Mouse (Mus musculus) forebrain, embryonic 15.5 days (tissue): ENCODE data around the gene B020011L13Rik. TPM values are rescaled to one million over a fixed set of nuclear protein-coding genes. Genes with fewer than 3 reads are reported as not detected.
"Not testable (repeated sequence)": the region's sequence is repeated elsewhere in the genome, so short reads cannot be mapped to it uniquely, and the experiment has no call there.

Experiments used
- ATAC-seq: fragments of 200-750 bp; cut with Nextera tagmentation; replicated peaks from 2 replicates; pipeline ENCODE4 v1.8.0; 2017; ENCODE audit warnings: mild to moderate bottlenecking, moderate TSS enrichment, moderate library complexity
- H3K27ac ChIP-seq: fragments of 300-500 bp; sonication (generic); replicated peaks from 2 replicates; pipeline ENCODE4 v1.5.1; 2015; ENCODE audit warnings: mild to moderate bottlenecking, inconsistent platforms
- H3K27me3 ChIP-seq: fragments of 300-500 bp; sonication (generic); 2 replicates; pipeline ENCODE4 v1.6.1; 2015; ENCODE audit warnings: inconsistent platforms
- H3K36me3 ChIP-seq: fragments of 300-500 bp; sonication (generic); 2 replicates; pipeline ENCODE4 v1.6.1; 2015; ENCODE audit warnings: mild to moderate bottlenecking, inconsistent platforms
- H3K4me1 ChIP-seq: fragments of 300-500 bp; sonication (generic); 2 replicates; pipeline ENCODE4 v1.6.1; 2015; ENCODE audit warnings: inconsistent platforms
- H3K4me2 ChIP-seq: fragments of 300-500 bp; sonication (generic); replicated peaks from 2 replicates; pipeline ENCODE4 v1.6.1; 2015; ENCODE audit warnings: mild to moderate bottlenecking, inconsistent platforms
- H3K4me3 ChIP-seq: fragments of 300-500 bp; sonication (generic); 2 replicates; pipeline ENCODE4 v1.5.1; 2015; ENCODE audit warnings: mild to moderate bottlenecking, inconsistent platforms
- H3K9ac ChIP-seq: fragments of 300-500 bp; sonication (generic); replicated peaks from 2 replicates; pipeline ENCODE4 v1.6.1; 2015; ENCODE audit warnings: mild to moderate bottlenecking, inconsistent platforms
- H3K9me3 ChIP-seq: fragments of 300-500 bp; sonication (generic); 2 replicates; pipeline ENCODE4 v1.6.1; 2016; ENCODE audit warnings: inconsistent platforms
- whole genome bisulfite sequencing: fragments of 180-500 bp; shearing (Covaris S2); methylation state at CpG from one replicate; pipeline ENCODE4 v1.1.7; 2015; ENCODE audit warnings: mixed read lengths; 5-methylcytosine and 5-hydroxymethylcytosine counted together
- polyA plus RNA-seq: library from polyadenylated mRNA; unstranded; fragments of >200 nt; fragmentation: Nextera tagmentation; extraction: Ambion mirVana; gene quantifications from 2 replicates; pipeline ENCODE4 v1.2.1, GENCODE M21; 2015

The B020011L13Rik gene
- polyA plus RNA-seq, result not detected in 2 replicates

DNA sequence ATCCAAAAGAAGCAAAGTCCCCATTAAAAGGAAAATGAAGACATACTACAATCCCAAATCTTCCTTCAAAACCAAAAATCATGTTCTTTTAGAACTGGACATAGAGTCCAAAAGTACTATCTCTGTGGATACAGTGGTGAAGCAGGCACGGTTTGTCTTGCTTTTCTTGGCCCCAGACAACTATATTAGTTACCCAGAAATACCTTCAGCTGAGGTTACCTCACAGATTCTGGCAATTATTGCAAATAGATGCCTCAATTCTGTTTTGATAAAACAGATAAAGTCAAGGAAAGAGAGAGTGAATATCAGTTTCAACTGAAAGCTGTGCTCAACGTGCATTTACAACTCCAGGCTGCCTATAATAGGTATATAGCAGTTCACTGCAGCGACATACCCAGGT lies at the start of gene B020011L13Rik:
Gene B020011L13Rik (plus strand): TSS at position 301 of the 400 bp plus-strand sequence.
- H3K9ac ChIP-seq, H3K36me3 ChIP-seq, H3K4me1 ChIP-seq, ATAC-seq, H3K4me3 ChIP-seq, H3K4me2 ChIP-seq, H3K27ac ChIP-seq, H3K27me3 ChIP-seq, H3K9me3 ChIP-seq: not testable (repeated sequence)
- WGBS, result 69% methylated on average over 3 of the region's 3 CpGs

DNA sequence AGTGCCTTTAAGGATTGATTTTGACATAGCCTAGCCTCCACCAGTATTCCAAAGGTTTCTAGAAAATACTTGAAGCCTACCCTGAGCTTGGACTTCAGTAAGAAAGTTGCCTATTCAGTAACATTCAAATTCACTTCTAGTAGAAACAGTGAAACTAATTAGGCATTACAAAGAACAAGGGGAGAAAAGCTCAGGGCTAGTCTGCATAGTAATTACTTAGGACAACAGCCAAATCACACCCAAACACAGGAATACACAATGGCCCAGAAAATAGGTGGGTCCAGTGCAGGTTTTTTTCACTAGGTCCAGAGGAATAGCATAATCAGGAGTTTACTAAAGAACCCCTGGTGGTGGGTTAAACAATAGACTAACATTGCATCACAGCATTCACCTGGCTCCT lies 35.3 kb downstream of the B020011L13Rik start:
- not testable (repeated sequence) for H3K4me3 ChIP-seq, H3K9ac ChIP-seq, H3K4me2 ChIP-seq, H3K9me3 ChIP-seq, H3K27me3 ChIP-seq, H3K27ac ChIP-seq, ATAC-seq, H3K4me1 ChIP-seq, H3K36me3 ChIP-seq

DNA sequence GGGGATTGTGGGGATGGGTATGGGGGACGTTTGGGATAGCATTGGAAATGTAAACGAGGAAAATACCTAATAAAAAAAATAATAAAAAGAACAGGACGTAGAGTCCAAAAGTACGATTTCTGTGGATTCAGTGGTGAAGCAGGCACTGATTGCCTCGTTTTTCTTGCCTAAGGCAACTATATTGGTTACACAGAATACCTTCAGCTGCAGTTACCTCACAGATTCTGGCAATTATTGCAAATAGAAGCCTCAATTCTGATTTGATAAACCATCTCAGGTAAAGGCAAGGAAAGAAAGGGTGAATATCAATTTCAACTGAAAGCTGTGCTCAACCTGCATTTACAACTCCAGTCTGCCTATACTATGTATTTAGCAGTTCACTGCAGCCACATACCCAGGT lies 48.8 kb downstream of the B020011L13Rik start, which contains the start of gene Gm28360:
Gene Gm28360 (plus strand): TSS at position 301 of the 400 bp plus-strand sequence.
- 70% methylated on average over 5 of the region's 5 CpGs for WGBS
- not testable (repeated sequence) for H3K4me3 ChIP-seq, H3K27ac ChIP-seq, H3K36me3 ChIP-seq, ATAC-seq, H3K27me3 ChIP-seq, H3K9ac ChIP-seq, H3K9me3 ChIP-seq, H3K4me1 ChIP-seq, H3K4me2 ChIP-seq

DNA sequence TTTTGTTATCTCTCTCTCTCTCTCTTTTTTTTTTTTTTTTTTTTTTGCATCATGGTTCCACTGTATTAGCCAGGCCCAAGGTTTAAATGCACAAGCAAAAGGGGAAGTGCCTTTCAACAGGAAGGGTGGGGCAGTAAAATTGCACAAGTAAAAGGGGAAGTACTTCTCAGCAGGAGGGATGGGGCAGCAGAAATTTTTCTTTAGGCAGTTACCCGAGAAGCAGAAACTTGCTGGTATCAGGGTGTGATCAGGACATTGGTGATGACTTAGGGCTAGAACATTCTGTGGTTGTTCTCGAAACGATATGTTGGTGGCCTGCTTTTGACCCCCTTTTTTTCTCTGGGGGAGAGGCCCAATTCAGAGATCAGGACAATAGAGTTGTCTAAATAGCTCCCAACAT lies 70.8 kb downstream of the B020011L13Rik start:
- H3K4me1 ChIP-seq, H3K27me3 ChIP-seq, ATAC-seq, H3K4me2 ChIP-seq, H3K9me3 ChIP-seq, H3K36me3 ChIP-seq, H3K9ac ChIP-seq, H3K27ac ChIP-seq, H3K4me3 ChIP-seq: not testable (repeated sequence)
- 81% methylated on average over 3 of the region's 3 CpGs for WGBS

Other genes starting within 250 kb of the B020011L13Rik start
- gene Gm28363, start 84.0 kb upstream of the B020011L13Rik start, polyA plus RNA-seq, result not detected in 2 replicates
- not detected in 2 replicates for gene Gm28360, start 48.9 kb downstream of the B020011L13Rik start, polyA plus RNA-seq
- gene Gm28168, start 146.9 kb downstream of the B020011L13Rik start, polyA plus RNA-seq, result not detected in 2 replicates
- not detected in 2 replicates for gene Gm7145, start 184.8 kb downstream of the B020011L13Rik start, polyA plus RNA-seq